Mouse (Mus musculus) heart, postnatal 14 days (tissue): ENCODE data around the gene Yeats4. TPM values are rescaled to one million over a fixed set of nuclear protein-coding genes. Genes with fewer than 3 reads are reported as not detected.
"Not testable (repeated sequence)": the region's sequence is repeated elsewhere in the genome, so short reads cannot be mapped to it uniquely, and the experiment has no call there.

Experiments
- DNase-seq, 2 experiments: peaks; one replicate each; pipeline ENCODE4 v3.0.0; 2021 to 2022
- intact Hi-C: fragments of 180-260 bp; cut with DNase I; formaldehyde crosslinking; loops from one replicate; pipeline ENCODE4 v1.15.1; 2025
- long read RNA-seq, 2 experiments: library from polyadenylated mRNA; stranded (forward); transcript quantifications; one replicate each; pipeline ENCODE4 v2.0.0; 2021
- total RNA-seq, 2 experiments: library from RNA; stranded (reverse); gene quantifications; 2 replicates each; pipeline ENCODE4 v1.2.3; 2021

The Yeats4 gene
- 10 to 100 TPM; 28.0 to 28.8 TPM for total RNA-seq
- long read RNA-seq, experiment 1, transcript Yeats4-201 (7 exons, 1,327 nt), result major isoform, 33 of 35 reads
- long read RNA-seq, experiment 1, partial matches to known transcripts, result 1 of 35 reads
- long read RNA-seq, experiment 1, other reads (novel, unspliced or antisense), result 1 of 35 reads
- long read RNA-seq, experiment 2, transcript Yeats4-201 (7 exons, 1,327 nt), result major isoform, 13 of 14 reads
- long read RNA-seq, experiment 2, partial matches to known transcripts, result 0 of 14 reads
- long read RNA-seq, experiment 2, other reads (novel, unspliced or antisense), result 1 of 14 reads

DNA sequence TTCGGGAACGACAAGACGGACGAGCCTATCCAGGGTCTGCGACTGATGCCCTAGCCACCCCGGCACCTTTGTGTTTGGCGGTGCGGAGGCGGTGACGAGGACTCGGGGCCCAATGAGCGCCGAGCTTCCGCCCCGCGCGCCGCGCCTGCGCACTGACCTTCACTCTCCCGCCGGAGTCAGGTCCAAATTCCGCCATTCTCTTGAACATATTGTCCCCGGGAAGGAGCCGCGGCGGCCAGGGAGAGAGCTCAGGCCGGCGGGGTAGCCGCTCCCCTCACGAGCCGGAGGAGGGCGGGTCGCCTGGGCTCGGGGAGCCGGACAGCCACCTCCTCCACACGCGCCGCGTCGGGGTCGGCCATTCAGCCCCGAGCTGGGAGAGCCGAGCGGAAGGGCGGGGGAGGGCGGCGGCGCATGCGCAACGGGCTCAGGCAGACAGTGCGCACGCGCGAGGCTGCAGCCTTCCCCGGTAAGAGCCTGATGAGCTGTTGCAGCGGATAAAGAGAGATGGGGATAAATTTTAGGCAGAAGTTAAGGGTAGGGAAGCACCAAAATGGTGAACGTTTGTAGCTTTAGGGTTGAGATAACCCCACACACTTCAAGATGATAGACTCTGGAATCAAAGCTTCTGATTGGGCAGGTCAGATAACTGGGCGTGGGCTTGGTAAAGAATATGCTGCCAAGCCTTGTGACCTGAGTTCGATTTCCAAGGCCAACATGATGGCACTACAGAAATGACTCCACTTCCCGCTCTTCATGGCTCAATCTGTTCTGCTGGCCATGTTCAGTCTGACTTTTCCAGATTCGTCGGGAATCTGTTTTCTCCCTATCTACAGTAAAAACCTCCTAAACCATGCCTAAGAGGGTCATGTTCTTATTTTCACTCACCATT is at the start of gene Yeats4:
Yeats4 (minus strand) TSS at position 406 of the 889 bp plus-strand sequence.
- intact Hi-C loops, result no loop called here
- peak; percentile 97 to 98 for DNase-seq

GRCm38 (mm10) chr10:117272023-117272422 is 47.7 kb upstream of the Yeats4 start:
- intact Hi-C loops, result loop anchor here (5.0 kb wide), 2 partner anchors 60 to 165 kb away; no protein-coding TSS in a partner anchor
- no peak for DNase-seq

DNA sequence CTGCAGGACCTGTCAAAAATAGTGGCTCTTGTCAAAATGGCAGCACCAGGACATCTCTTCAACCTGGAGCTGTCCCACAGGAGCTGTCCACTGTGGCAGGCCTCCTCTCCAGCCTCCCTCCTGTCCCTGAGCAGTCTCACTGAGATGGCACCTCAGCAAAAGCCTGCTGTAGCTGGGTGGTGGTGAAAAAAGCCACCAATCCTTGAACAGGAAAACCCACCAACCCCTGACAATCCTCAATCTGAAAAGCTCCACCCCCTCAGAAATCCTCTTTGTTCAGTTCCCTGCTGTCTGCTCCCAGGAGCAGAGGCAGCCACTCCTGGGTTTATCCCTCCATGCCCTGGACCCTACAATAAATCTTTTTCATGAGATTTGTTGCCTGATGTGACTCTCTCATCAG is 35.6 kb upstream of the Yeats4 start:
- DNase-seq, result no peak
- intact Hi-C loops, result no loop called here

- intact Hi-C loops, result no loop called here
- DNase-seq, result no peak
These were observed 14.3 kb upstream of the Yeats4 start, which contains the start of gene 9530003J23Rik for GRCm38 (mm10) chr10:117238603-117239002. Gene 9530003J23Rik, minus strand, starts transcription at chr10:117238703.

DNA sequence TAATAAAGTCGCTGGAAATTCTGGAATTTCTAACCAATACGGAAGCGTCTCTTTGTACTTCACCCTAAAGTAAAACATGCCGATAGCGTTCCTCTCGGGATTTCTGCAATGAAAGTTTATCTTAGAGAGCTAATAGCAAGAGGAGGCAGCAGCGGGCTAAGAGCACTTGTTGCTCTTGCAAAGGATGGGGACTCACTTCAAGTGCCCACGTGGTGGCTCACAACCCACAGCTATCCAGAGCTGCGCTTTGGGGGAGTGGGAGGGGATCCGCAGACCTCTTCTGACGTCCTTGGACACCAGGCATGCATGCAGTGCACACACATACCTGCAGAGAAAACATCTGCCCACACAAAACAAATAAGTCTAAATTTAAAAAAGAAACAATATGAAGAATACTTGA is 11.6 kb upstream of the Yeats4 start:
- intact Hi-C loops, result no loop called here
- no peak for DNase-seq

GRCm38 (mm10) chr10:117234825-117235224 is 10.5 kb upstream of the Yeats4 start:
- DNase-seq, result no peak
- intact Hi-C loops, result no loop called here

DNA sequence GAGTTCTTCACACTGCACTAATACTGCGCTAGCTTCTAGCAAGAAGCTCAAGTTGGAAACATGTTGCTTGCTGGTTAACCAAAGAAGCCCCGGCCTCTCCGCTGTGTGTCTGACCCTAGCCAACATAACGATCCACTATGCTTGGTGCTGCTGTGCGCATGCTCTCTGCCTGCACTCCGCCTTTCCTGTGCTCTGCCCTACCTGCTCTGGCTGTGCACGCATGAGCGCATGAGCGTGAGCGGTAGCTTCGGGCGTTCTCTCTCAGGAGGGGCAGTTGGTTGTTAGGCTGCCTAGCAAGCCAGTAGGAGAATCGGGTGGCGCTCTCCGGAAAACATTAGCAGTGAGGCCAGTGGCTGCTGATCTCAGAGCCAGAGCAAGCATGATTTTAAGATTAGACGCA is 5.5 kb upstream of the Yeats4 start:
- no peak for DNase-seq

GRCm38 (mm10) chr10:117226002-117226401 is 1.7 kb upstream of the Yeats4 start:
- DNase-seq, result no peak
- intact Hi-C loops, result loop anchor here (5.0 kb wide), 2 partner anchors 106 to 211 kb away; no protein-coding TSS in a partner anchor

More for the DNA sequence above, 5.5 kb upstream of the Yeats4 start:
- intact Hi-C loops, result loop anchor here (5.0 kb wide), 2 partner anchors 102 to 207 kb away; no protein-coding TSS in a partner anchor

- intact Hi-C loops, result loop anchor here (5.0 kb wide), 2 partner anchors 107 to 212 kb away; no protein-coding TSS in a partner anchor
These were observed 787 bp upstream of the Yeats4 start for GRCm38 (mm10) chr10:117225094-117225493.

DNA sequence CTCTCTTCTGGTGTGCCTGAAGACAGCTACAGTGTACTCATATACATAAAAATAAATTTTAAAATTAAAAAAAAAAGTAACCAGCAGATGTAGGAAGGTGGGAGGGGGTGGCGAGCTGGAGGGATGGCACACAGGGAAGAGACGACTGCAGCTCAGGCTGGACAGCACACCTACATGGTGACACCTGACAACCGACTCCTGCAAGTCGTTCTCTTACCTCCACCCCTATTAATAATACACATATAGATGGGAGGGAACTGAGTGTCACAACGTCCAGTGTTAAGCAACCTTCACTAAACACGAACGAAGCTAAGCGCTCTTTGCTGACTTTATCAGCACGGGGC is 577 bp downstream of the Yeats4 start:
- DNase-seq, result no peak
- intact Hi-C loops, result no loop called here

More at GRCm38 (mm10) chr10:117225094-117225493, 787 bp upstream of the Yeats4 start:
- DNase-seq, result no peak

DNA sequence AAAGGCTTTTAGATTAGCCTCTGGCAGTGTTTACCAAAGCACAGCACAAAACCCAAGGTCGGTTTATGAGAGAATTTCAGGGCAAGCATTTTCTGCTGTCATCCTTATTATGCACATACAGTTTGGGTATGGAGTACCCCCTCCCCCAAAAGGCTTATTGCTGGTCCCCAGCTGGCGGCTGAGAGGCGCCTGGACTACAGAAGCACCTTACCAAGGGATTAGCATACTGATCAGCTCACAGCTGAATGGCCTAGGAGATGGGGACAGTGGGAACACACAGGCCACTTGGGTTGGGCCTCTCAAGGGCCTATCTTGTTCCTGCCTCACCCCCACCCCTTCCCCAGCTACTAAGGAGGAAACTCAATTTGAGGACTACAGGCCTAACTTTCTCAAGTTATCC is 1.5 kb downstream of the Yeats4 start:
- intact Hi-C loops, result no loop called here

GRCm38 (mm10) chr10:117218351-117218750 is 6.0 kb downstream of the Yeats4 start:
- no peak for DNase-seq
- intact Hi-C loops, result no loop called here

More for the DNA sequence above, 1.5 kb downstream of the Yeats4 start:
- DNase-seq, result no peak

DNA sequence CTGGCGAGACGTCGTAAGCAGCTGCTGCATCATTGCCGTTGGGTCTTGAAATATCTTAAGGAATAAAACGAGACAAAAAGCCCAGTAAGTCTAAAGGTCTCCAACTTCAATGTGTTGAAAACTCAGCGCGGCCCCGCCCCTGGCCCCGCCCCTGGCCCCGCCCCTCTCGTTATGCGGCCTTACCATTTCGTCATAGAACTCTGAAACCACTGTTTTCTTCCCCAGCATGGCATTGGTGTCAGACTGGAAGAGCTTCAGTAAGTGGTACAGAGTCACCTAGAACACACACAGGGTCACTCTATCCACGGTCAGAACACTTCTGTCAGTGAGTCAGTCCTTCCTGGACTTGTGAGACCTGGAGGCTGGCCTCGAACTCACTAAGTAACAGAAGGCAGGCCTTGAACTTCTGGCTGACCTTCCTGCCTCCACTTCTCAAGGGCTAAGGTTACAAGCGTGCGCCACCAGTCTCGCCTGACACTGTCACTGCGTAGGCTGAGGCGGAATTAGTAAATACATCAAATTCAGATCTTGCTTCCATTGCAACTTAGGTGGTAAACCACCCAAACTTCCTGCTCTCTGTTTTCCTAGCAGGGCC is 7.0 kb downstream of the Yeats4 start:
- intact Hi-C loops, result no loop called here
- no peak for DNase-seq

GRCm38 (mm10) chr10:117216793-117217192 is 7.5 kb downstream of the Yeats4 start:
- intact Hi-C loops, result no loop called here
- DNase-seq, result peak; percentile 53 to 63

GRCm38 (mm10) chr10:117216132-117216495 is 8.2 kb downstream of the Yeats4 start:
- DNase-seq, result no peak
- intact Hi-C loops, result no loop called here

DNA sequence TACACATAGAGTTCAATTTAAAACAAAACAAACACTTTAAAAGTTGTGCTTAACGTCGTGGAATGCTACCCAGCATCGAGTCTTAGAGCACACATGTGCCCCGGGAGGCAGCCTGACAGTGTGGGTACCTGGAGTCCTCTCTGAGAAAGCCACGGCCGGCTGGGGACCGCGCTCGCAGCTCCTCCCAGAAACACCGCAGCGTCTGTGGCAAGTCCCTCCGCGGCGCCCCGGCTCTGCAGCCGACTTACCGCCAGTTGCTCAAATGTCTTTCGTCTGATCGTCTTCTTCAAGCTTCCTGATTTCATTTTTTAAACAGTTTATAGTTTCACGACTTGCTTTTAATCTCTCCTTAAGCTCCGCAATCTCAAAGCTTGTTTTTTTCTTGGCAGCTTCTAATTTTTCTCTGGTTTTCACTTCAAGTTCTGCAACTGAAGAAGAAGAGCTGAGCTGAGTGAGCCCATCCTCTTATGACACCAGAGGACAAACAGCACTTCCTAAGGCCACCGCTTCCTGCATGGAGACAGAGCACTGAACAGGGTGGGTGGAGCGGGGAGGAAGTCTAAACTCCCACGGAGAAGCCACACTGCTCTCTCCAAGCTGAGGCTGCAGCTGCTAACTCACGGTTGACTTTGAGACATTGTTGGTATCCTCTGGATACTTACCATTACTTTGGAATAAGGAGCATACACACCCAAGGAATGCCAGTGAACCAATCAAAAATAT is 8.7 kb downstream of the Yeats4 start:
- intact Hi-C loops, result no loop called here
- no peak for DNase-seq

DNA sequence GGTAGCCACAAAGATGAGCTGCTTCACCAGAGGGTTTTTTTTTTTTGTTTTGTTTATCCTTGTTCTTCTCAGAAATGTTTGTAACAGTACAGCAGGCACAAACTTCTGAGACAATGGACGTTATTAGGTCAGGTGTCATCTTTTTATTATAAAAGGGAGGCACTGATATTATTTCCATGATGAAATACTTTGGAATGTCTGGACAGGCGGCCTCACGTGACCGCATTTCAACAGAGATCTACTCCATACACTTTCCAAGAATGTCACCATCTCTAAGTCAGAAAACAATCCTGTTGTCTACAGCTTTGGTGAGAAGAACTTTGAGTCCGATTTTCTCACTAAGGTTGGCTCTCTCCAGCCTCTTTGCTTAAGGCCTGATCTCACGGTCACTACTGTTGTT is 13.3 kb downstream of the Yeats4 start:
- intact Hi-C loops, result no loop called here
- DNase-seq, result no peak

GRCm38 (mm10) chr10:117209469-117209938 is 14.8 kb downstream of the Yeats4 start:
- intact Hi-C loops, result loop anchor here (5.0 kb wide), 4 partner anchors 57 to 262 kb away; no protein-coding TSS in a partner anchor
- DNase-seq, result peak in 1 of 2 experiments; percentile 63

- intact Hi-C loops, result loop anchor here (5.0 kb wide), 4 partner anchors 56 to 261 kb away; no protein-coding TSS in a partner anchor
- not testable (repeated sequence) for DNase-seq
These were observed 15.5 kb downstream of the Yeats4 start for GRCm38 (mm10) chr10:117208787-117209186.

DNA sequence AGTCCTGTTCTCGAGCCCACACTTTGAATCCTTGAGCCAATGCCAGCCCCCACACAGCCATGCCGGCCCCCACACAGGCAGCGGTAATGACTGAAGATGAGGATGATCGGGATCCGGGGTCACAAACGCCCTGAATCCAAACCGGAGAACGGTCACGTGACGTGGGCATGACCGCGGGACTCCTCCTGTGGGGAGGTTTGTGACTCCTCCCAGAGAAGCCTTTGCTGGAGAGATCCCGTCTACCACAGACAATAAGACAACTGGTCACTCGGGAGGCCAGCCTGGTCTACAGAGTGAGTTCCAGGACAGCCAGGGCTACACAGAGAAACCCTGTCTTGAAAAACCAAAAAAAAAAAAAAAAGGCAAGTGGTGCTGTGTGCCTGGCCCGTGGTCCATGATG is 16.1 kb downstream of the Yeats4 start:
- intact Hi-C loops, result loop anchor here (5.0 kb wide), 4 partner anchors 56 to 261 kb away; no protein-coding TSS in a partner anchor

More for the DNA sequence above, 16.1 kb downstream of the Yeats4 start:
- DNase-seq, result no peak
